Mouse (Mus musculus) liver, embryonic 12.5 days (tissue): ENCODE measurements around the gene Map2k3. TPM values are rescaled to one million over a fixed set of nuclear protein-coding genes. Genes with fewer than 3 reads are reported as not detected.
"Not testable (repeated sequence)": the region's sequence is repeated elsewhere in the genome, so short reads cannot be mapped to it uniquely, and the experiment has no call there.

Source experiments
- ATAC-seq: fragments of 200-750 bp; cut with Nextera tagmentation; 2 replicates; pipeline ENCODE4 v1.8.0; 2017; ENCODE audit warnings: moderate number of reproducible peaks, mild to moderate bottlenecking, moderate library complexity
- H3K27ac ChIP-seq: fragments of 300-500 bp; sonication (generic); 2 replicates; pipeline ENCODE4 v1.5.1; 2016; ENCODE audit warnings: mild to moderate bottlenecking
- H3K27me3 ChIP-seq: fragments of 300-500 bp; sonication (generic); replicated peaks from 2 replicates; pipeline ENCODE4 v1.6.1; 2016; ENCODE audit warnings: mild to moderate bottlenecking, moderate library complexity
- H3K36me3 ChIP-seq: fragments of 300-500 bp; sonication (generic); 2 replicates; pipeline ENCODE4 v1.6.1; 2016; ENCODE audit warnings: mild to moderate bottlenecking, moderate library complexity
- H3K4me1 ChIP-seq: fragments of 300-500 bp; sonication (generic); 2 replicates; pipeline ENCODE4 v1.6.1; 2016
- H3K4me2 ChIP-seq: fragments of 300-500 bp; sonication (generic); 2 replicates; pipeline ENCODE4 v1.6.1; 2016; ENCODE audit warnings: mild to moderate bottlenecking, moderate library complexity
- H3K4me3 ChIP-seq: fragments of 300-500 bp; sonication (generic); 2 replicates; pipeline ENCODE4 v1.5.1; 2016; ENCODE audit warnings: mild to moderate bottlenecking, moderate library complexity
- H3K9ac ChIP-seq: fragments of 300-500 bp; sonication (generic); 2 replicates; pipeline ENCODE4 v1.6.1; 2016; ENCODE audit warnings: mild to moderate bottlenecking, moderate library complexity
- H3K9me3 ChIP-seq: fragments of 300-500 bp; sonication (generic); replicated peaks from 2 replicates; pipeline ENCODE4 v1.6.1; 2016; ENCODE audit warnings: mild to moderate bottlenecking, moderate library complexity
- WGBS: fragments of 180-500 bp; shearing (Covaris S2); methylation state at CpG from one replicate; pipeline ENCODE4 v1.1.7; 2016; ENCODE audit not compliant: insufficient replicate concordance; 5-methylcytosine and 5-hydroxymethylcytosine counted together
- polyA plus RNA-seq: library from polyadenylated mRNA; unstranded; fragments of >200 nt; fragmentation: Nextera tagmentation; extraction: Ambion mirVana; gene quantifications from 2 replicates; pipeline ENCODE4 v1.2.1, GENCODE M21; 2016

The Map2k3 gene
- polyA plus RNA-seq: 170 and 173 TPM in 2 replicates

GRCm38 (mm10) chr11:60931869-60932481, at the start of gene Map2k3:
Gene Map2k3, plus strand, starts transcription at chr11:60932033.
- H3K9ac ChIP-seq: peak within 1 kb of the TSS; percentile 96
- H3K9me3 ChIP-seq: no peaks in the 10 kb centered on the region
- peaks cover 25% of the 10 kb centered on the region for H3K36me3 ChIP-seq
- ATAC-seq: peak; percentile 87
- no peaks in the 10 kb centered on the region for H3K27me3 ChIP-seq
- H3K4me2 ChIP-seq: peak within 1 kb of the TSS; percentile 94
- peak within 1 kb of the TSS; percentile 89 for H3K27ac ChIP-seq
- WGBS: under 1% methylated on average over 59 of the region's 59 CpGs
- peak within 1 kb of the TSS; percentile 95 for H3K4me3 ChIP-seq
- H3K4me1 ChIP-seq: peaks cover 76% of the 10 kb centered on the region

- 64% methylated on average over 3 of the region's 3 CpGs for WGBS
These were observed 49.4 kb upstream of the Map2k3 start for GRCm38 (mm10) chr11:60882386-60882785.

DNA sequence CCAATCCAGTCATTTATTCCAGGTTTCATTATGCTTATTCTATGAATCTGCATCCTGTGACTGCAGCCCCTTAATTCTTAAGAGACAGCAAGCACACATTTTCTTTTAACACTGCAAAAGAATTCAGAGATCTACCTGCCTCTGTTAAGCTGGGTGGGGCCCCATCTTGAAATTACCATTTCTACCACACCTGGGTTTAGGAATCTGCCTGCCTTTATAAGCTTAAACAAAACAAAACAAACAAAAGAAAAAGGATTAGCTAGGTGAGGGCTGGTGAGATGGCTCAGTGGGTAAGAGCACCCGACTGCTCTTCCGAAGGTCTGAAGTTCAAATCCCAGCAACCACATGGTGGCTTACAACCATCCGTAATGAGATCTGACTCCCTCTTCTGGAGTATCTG, 44.8 kb upstream of the Map2k3 start:
- H3K9ac ChIP-seq, H3K4me1 ChIP-seq, H3K4me3 ChIP-seq, H3K27ac ChIP-seq, H3K9me3 ChIP-seq, H3K27me3 ChIP-seq, ATAC-seq, H3K4me2 ChIP-seq, H3K36me3 ChIP-seq: not testable (repeated sequence)
- 74% methylated on average over 3 of the region's 3 CpGs for WGBS

More at GRCm38 (mm10) chr11:60882386-60882785, 49.4 kb upstream of the Map2k3 start:
- H3K4me3 ChIP-seq: no peak overlapping the region
- no peak for ATAC-seq
- no peak overlapping the region for H3K4me2 ChIP-seq
- peaks cover 15% of the 10 kb centered on the region for H3K4me1 ChIP-seq
- no peaks in the 10 kb centered on the region for H3K9me3 ChIP-seq
- no peak overlapping the region for H3K27ac ChIP-seq
- 0 out of 2 replicates have a peak, but pooled peaks cover 8% of the 10 kb centered on the region for H3K36me3 ChIP-seq
- H3K9ac ChIP-seq: no peak overlapping the region
- H3K27me3 ChIP-seq: no peaks in the 10 kb centered on the region

GRCm38 (mm10) chr11:60889861-60890260, 42.0 kb upstream of the Map2k3 start:
- no peaks in the 10 kb centered on the region for H3K27me3 ChIP-seq
- no peak overlapping the region for H3K4me2 ChIP-seq
- H3K9ac ChIP-seq: no peak overlapping the region
- H3K4me1 ChIP-seq: no peaks in the 10 kb centered on the region
- no peak for ATAC-seq
- no peak overlapping the region for H3K4me3 ChIP-seq
- H3K27ac ChIP-seq: no peak overlapping the region
- H3K9me3 ChIP-seq: no peaks in the 10 kb centered on the region
- no peaks in the 10 kb centered on the region for H3K36me3 ChIP-seq
- 45% methylated on average over 2 of the region's 2 CpGs for WGBS

DNA sequence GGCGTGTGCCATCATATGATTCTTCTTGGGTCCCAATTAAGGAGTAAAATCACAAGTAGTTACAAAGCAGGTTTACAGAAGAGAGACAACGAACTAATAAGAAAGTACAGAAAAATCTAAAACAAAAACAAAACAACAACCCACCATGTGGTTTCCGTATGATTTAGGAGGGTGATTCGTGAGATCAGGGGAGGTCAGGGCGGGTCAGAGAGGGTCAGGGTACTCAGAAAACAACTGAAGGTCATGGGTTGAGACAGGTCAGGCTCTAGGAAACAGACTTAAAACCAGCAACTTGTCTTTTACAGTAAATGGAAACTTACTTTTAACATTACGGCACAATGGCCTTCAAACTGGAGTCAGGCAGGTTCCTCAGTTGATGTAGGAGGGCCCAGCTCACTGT, 41.5 kb upstream of the Map2k3 start:
- no peaks in the 10 kb centered on the region for H3K4me1 ChIP-seq
- H3K27ac ChIP-seq: no peak overlapping the region
- no peak overlapping the region for H3K4me2 ChIP-seq
- no peak for ATAC-seq
- H3K9ac ChIP-seq: no peak overlapping the region
- no peak overlapping the region for H3K4me3 ChIP-seq
- 58% methylated on average over 6 of the region's 6 CpGs for WGBS
- no peaks in the 10 kb centered on the region for H3K27me3 ChIP-seq
- H3K36me3 ChIP-seq: no peaks in the 10 kb centered on the region
- H3K9me3 ChIP-seq: no peaks in the 10 kb centered on the region

DNA sequence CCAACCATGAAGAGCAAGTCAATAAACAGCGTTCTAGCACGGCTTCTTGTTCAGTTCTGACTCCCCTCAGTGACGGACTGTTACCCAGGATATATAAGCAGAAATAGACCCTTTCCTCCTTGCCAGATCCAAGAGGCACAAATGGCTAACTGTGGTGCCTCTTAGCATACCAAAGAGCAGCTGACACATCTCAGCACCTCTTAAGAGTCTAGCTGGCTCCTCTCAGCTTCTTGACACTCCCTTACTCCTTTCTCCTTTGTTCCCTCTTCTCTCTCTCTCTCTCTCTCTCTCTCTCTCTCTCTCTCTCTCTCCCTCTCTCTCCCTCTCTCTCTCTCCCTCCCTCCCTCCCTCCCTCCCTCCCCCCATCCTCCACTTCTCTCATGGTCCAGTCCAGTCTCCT, 41.1 kb upstream of the Map2k3 start:
- H3K27me3 ChIP-seq: no peaks in the 10 kb centered on the region
- H3K9me3 ChIP-seq: no peaks in the 10 kb centered on the region
- H3K27ac ChIP-seq: no peak overlapping the region
- H3K9ac ChIP-seq: no peak overlapping the region
- no peaks in the 10 kb centered on the region for H3K36me3 ChIP-seq
- no peak for ATAC-seq
- H3K4me3 ChIP-seq: no peak overlapping the region
- WGBS: 48% methylated on average over 3 of the region's 3 CpGs
- H3K4me1 ChIP-seq: no peaks in the 10 kb centered on the region
- H3K4me2 ChIP-seq: no peak overlapping the region

DNA sequence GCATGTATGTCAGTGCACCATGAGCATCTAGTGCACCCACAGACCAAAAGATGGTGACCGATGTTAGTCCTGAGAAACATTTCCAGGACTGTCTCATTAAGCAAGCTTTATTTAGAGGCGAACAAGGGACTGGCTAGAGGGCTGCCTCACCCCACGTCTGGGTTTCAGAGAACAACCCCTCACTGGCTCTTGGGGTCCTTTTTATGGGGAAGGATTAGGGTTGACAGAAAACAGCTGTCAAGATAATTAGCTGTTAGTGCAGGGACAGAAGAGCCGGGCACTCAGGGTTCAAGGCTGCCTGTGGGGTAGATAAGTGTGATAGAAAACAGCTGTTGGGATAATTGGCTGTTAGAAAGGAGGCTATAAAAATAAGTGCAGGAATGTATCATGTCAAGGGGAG, 35.9 kb upstream of the Map2k3 start:
- H3K9me3 ChIP-seq: no peaks in the 10 kb centered on the region
- H3K9ac ChIP-seq: no peak overlapping the region
- ATAC-seq: no peak
- no peaks in the 10 kb centered on the region for H3K4me1 ChIP-seq
- no peaks in the 10 kb centered on the region for H3K36me3 ChIP-seq
- no peak overlapping the region for H3K4me2 ChIP-seq
- no peak overlapping the region for H3K4me3 ChIP-seq
- H3K27me3 ChIP-seq: 0 out of 2 replicates have a peak, but pooled peaks cover 3% of the 10 kb centered on the region
- no peak overlapping the region for H3K27ac ChIP-seq
- WGBS: 34% methylated on average over 4 of the region's 4 CpGs

DNA sequence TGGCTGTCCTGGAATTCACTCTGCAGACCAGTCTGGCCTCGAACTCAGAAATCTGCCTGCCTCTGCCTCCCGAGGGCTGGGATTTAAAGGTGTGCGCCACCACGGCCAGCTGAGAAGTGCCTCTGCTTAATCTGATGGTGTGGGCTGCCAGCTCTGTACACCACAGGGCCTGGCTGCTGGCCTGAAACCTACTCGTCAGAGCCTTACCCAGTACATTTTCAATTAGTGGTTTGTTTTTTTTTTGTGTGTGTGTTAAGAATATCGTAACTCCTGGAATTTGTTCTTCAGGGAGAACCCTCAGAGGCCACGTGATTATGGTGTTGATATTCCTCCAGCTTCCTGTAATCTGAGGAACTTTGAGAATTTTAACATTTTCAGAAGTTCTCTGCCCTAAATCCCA, 29.8 kb upstream of the Map2k3 start:
- WGBS: 67% methylated on average over 7 of the region's 7 CpGs
- Histone ChIP-seq H3K36me3 (peaks cover 28% of the 10 kb centered on the region), H3K4me1 (no peaks in the 10 kb centered on the region), H3K27me3 (0 out of 2 replicates have a peak, but pooled peaks cover 8% of the 10 kb centered on the region), H3K9me3 (no peaks in the 10 kb centered on the region), H3K4me2 (no peak overlapping the region), H3K4me3 (no peak overlapping the region), H3K27ac (no peak overlapping the region), H3K9ac (no peak overlapping the region)
- no peak for ATAC-seq

DNA sequence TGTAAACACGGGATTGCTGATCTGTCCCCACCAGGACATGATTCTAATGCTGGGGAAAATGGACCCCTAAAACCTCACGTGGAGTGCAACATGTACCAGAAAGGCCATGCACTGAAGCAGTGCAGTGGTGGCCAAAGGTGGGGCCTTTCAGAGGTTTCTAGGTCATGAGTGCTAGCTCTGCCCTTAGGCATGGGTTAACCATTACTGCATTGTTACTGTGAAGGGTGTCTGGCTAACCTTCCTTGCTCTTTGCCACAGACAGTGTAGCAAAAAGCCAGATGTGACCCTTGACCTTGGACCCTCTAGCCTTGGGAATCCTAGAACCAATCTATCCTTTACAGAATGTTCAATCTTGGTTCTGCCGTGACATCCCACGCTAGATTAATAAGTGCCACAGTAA, 29.3 kb upstream of the Map2k3 start:
- Histone ChIP-seq H3K4me3 (no peak overlapping the region), H3K4me2 (no peak overlapping the region), H3K27ac (no peak overlapping the region), H3K4me1 (no peaks in the 10 kb centered on the region), H3K27me3 (0 out of 2 replicates have a peak, but pooled peaks cover 8% of the 10 kb centered on the region), H3K36me3 (peaks cover 28% of the 10 kb centered on the region), H3K9me3 (no peaks in the 10 kb centered on the region), H3K9ac (no peak overlapping the region)
- WGBS: 71% methylated on average over 4 of the region's 4 CpGs
- ATAC-seq: 0 out of 2 replicates have a peak, but pooled peaks have one; percentile 27

DNA sequence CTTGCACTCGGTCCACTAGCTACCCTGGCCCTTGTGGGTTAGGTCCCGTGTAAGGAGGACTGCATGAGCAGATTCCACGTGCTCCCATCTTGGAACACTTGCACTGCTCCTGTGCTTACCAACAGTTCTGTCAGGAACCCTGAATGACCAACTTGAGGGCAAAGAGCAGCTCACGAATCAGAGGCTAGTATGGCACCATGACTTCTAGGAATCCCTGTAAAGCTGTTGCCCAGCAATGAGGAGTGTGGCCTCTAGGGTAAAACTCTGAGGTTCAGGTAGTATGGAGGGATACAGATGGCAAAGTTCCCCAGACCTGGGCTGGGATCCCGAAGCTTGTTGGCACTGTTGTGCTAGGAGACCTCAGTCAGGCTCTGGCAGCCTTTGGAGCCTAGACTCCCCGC, 28.2 kb upstream of the Map2k3 start:
- ATAC-seq: no peak
- Histone ChIP-seq H3K4me1 (no peaks in the 10 kb centered on the region), H3K9ac (no peak overlapping the region), H3K36me3 (peaks cover 28% of the 10 kb centered on the region), H3K4me2 (no peak overlapping the region), H3K9me3 (no peaks in the 10 kb centered on the region), H3K27ac (no peak overlapping the region), H3K4me3 (no peak overlapping the region), H3K27me3 (0 out of 2 replicates have a peak, but pooled peaks cover 8% of the 10 kb centered on the region)
- WGBS: 76% methylated on average over 6 of the region's 6 CpGs

GRCm38 (mm10) chr11:60905407-60906120, 26.3 kb upstream of the Map2k3 start:
- 75% methylated on average over 10 of the region's 10 CpGs for WGBS
- Histone ChIP-seq H3K27ac (no peak overlapping the region), H3K36me3 (peaks cover 29% of the 10 kb centered on the region), H3K4me2 (no peak overlapping the region), H3K9me3 (no peaks in the 10 kb centered on the region), H3K9ac (no peak overlapping the region), H3K4me1 (no peaks in the 10 kb centered on the region), H3K27me3 (0 out of 2 replicates have a peak, but pooled peaks cover 8% of the 10 kb centered on the region), H3K4me3 (no peak overlapping the region)
- ATAC-seq: no peak

- no peak overlapping the region for H3K27ac ChIP-seq
- H3K27me3 ChIP-seq: 0 out of 2 replicates have a peak, but pooled peaks cover 8% of the 10 kb centered on the region
- no peak overlapping the region for H3K4me2 ChIP-seq
- no peak for ATAC-seq
- no peak overlapping the region for H3K4me3 ChIP-seq
- peaks cover 31% of the 10 kb centered on the region for H3K36me3 ChIP-seq
- peaks cover 5% of the 10 kb centered on the region for H3K4me1 ChIP-seq
- no peaks in the 10 kb centered on the region for H3K9me3 ChIP-seq
- 80% methylated on average over 4 of the region's 4 CpGs for WGBS
- H3K9ac ChIP-seq: no peak overlapping the region
These were observed 25.4 kb upstream of the Map2k3 start for GRCm38 (mm10) chr11:60906449-60906848.
